Mouse (Mus musculus) spleen, postnatal 4 days (tissue): ENCODE data around the gene Tmem218.

Experiments
- DNase-seq, 2 experiments: peaks; one replicate each; pipeline ENCODE4 v3.0.0; 2022; ENCODE audit warnings: low spot score in 2 of 2

The Tmem218 gene

GRCm38 (mm10) chr9:37207929-37208411 is at the start of gene Tmem218:
Gene Tmem218, plus strand, starts transcription at chr9:37208223.
- DNase-seq = peak; percentile 84 to 88

- DNase-seq = no peak
Observed at GRCm38 (mm10) chr9:37160686-37161085, 47.3 kb upstream of the Tmem218 start.

GRCm38 (mm10) chr9:37166899-37167298 is 41.1 kb upstream of the Tmem218 start:
- DNase-seq = no peak

GRCm38 (mm10) chr9:37173376-37173775 is 34.6 kb upstream of the Tmem218 start:
- no peak for DNase-seq

GRCm38 (mm10) chr9:37176002-37176401 is 32.0 kb upstream of the Tmem218 start:
- DNase-seq = no peak

- peak; percentile 37 to 76 for DNase-seq
Observed at GRCm38 (mm10) chr9:37177107-37177506, 30.9 kb upstream of the Tmem218 start.

- DNase-seq = no peak
Observed at GRCm38 (mm10) chr9:37177551-37177950, 30.5 kb upstream of the Tmem218 start.

GRCm38 (mm10) chr9:37178911-37179310 is 29.1 kb upstream of the Tmem218 start:
- no peak for DNase-seq

GRCm38 (mm10) chr9:37179596-37179995 is 28.4 kb upstream of the Tmem218 start:
- DNase-seq = no peak

- no peak for DNase-seq
Observed at GRCm38 (mm10) chr9:37181596-37181995, 26.4 kb upstream of the Tmem218 start.

- no peak for DNase-seq
Observed at GRCm38 (mm10) chr9:37183176-37183575, 24.8 kb upstream of the Tmem218 start.

- no peak for DNase-seq
Observed at GRCm38 (mm10) chr9:37187407-37187806, 20.6 kb upstream of the Tmem218 start.

GRCm38 (mm10) chr9:37188024-37188423 is 20.0 kb upstream of the Tmem218 start:
- DNase-seq = no peak

GRCm38 (mm10) chr9:37197067-37197466 is 11.0 kb upstream of the Tmem218 start:
- no peak for DNase-seq

- no peak for DNase-seq
Observed at GRCm38 (mm10) chr9:37200414-37200813, 7.6 kb upstream of the Tmem218 start.

- DNase-seq = no peak
Observed at GRCm38 (mm10) chr9:37203884-37204283, 4.1 kb upstream of the Tmem218 start.

- no peak for DNase-seq
Observed at GRCm38 (mm10) chr9:37213060-37213738, 5.2 kb downstream of the Tmem218 start.

- no peak for DNase-seq
Observed at GRCm38 (mm10) chr9:37214327-37215060, 6.5 kb downstream of the Tmem218 start.

GRCm38 (mm10) chr9:37220755-37221154 is 12.7 kb downstream of the Tmem218 start:
- DNase-seq = no peak

- DNase-seq = no peak
Observed at GRCm38 (mm10) chr9:37225581-37225980, 17.6 kb downstream of the Tmem218 start.

GRCm38 (mm10) chr9:37229880-37230325 is 21.9 kb downstream of the Tmem218 start:
- DNase-seq = peak in 1 of 2 experiments; percentile 29

GRCm38 (mm10) chr9:37230486-37231195 is 22.6 kb downstream of the Tmem218 start:
- no peak for DNase-seq
